Mouse (Mus musculus) E14TG2a.4 (cell line): ENCODE measurements around the gene Acadl.

Source experiments
- H3K27me3 ChIP-seq: 2 replicates; pipeline ENCODE4 v1.6.1; 2014; ENCODE audit warnings: low read length, control low read depth; ENCODE audit not compliant: insufficient read depth
- H3K36me3 ChIP-seq: 2 replicates; pipeline ENCODE4 v1.6.1; 2014; ENCODE audit warnings: low read length, control low read depth; ENCODE audit not compliant: insufficient read depth
- H3K4me1 ChIP-seq: replicated peaks from 2 replicates; pipeline ENCODE4 v1.6.1; 2014; ENCODE audit warnings: low read depth, low read length, control low read depth
- H3K4me3 ChIP-seq: replicated peaks from 2 replicates; pipeline ENCODE4 v1.5.1; 2014; ENCODE audit warnings: mild to moderate bottlenecking, low read length
- H3K9me3 ChIP-seq: 2 replicates; pipeline ENCODE4 v1.6.1; 2014; ENCODE audit warnings: low read length, control low read depth
- CTCF ChIP-seq: conservative IDR thresholded peaks from 2 replicates; pipeline ENCODE4 v1.5.1; 2014; ENCODE audit warnings: low read length
- NANOG ChIP-seq: IDR thresholded peaks from 2 replicates; pipeline ENCODE4 v1.6.1; 2014; ENCODE audit warnings: borderline replicate concordance, low read length, mixed read lengths
- POU5F1 ChIP-seq: IDR thresholded peaks from 2 replicates; pipeline ENCODE4 v1.6.1; 2014; ENCODE audit warnings: low read length, borderline replicate concordance

Gene Acadl

DNA sequence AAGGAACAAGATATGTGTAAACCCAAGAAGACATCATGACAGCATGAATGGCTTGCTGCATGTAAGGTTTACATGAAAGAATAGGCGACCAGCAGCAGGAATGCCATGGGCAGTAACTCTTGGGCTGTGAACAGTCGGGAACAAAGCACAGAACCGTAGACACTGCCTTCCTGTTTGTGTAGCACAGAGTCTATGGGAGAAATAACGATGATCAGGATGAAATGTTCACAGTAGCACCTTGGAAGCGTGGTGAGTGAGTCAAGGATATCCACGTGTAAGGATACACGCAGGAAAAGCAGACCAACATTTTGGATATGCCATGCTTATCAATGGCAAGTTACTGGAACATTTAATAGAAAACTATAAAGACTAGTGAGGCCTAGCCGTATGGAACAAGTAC lies 48.3 kb downstream of the Acadl start:
- Histone ChIP-seq H3K27me3 (peaks cover 9% of the 10 kb centered on the region), H3K4me1 (peaks cover 7% of the 10 kb centered on the region), H3K36me3 (no peaks in the 10 kb centered on the region), H3K4me3 (no peak overlapping the region), H3K9me3 (no peaks in the 10 kb centered on the region)
- no peak for TF ChIP-seq CTCF
- TF ChIP-seq POU5F1 = no peak
- TF ChIP-seq NANOG = no peak

DNA sequence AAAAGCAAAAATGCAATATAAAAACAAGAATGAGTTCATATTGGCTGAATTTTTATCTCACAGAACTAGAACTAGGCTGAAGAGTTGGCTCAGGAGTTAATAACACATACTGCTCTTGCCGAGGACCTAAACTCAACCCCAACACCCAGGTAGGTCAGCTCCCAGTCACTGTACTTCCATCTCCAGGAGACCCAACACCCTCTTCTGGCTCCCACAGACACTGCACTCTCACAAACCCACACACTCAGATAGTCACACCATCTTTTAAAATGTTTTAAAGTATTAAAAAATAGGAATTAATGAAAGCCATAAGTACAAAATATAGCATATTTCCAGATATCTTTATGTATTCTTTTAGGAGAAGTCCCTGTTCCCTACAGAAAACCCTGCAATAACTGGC lies 49.9 kb downstream of the Acadl start:
- TF ChIP-seq POU5F1 = no peak
- no peak for TF ChIP-seq NANOG
- no peak for TF ChIP-seq CTCF
- H3K27me3 ChIP-seq = 0 out of 2 replicates have a peak, but pooled peaks cover 4% of the 10 kb centered on the region

GRCm38 (mm10) chr1:66806821-66807220 lies 56.3 kb downstream of the Acadl start:
- Histone ChIP-seq H3K27me3 (no peaks in the 10 kb centered on the region), H3K9me3 (peaks cover 5% of the 10 kb centered on the region; the same call in 1 of the 2 replicates), H3K36me3 (no peaks in the 10 kb centered on the region), H3K4me1 (no peaks in the 10 kb centered on the region), H3K4me3 (no peak overlapping the region)
- TF ChIP-seq NANOG = no peak

More for the DNA sequence above, 49.9 kb downstream of the Acadl start:
- Histone ChIP-seq H3K4me3 (no peak overlapping the region), H3K9me3 (peaks cover 5% of the 10 kb centered on the region; the same call in 1 of the 2 replicates), H3K4me1 (peaks cover 7% of the 10 kb centered on the region), H3K36me3 (no peaks in the 10 kb centered on the region)

- Histone ChIP-seq H3K4me1 (no peaks in the 10 kb centered on the region), H3K36me3 (no peaks in the 10 kb centered on the region), H3K4me3 (no peak overlapping the region), H3K27me3 (no peaks in the 10 kb centered on the region), H3K9me3 (peaks cover 5% of the 10 kb centered on the region; the same call in 1 of the 2 replicates)
- TF ChIP-seq POU5F1 = no peak
- no peak for TF ChIP-seq CTCF
- TF ChIP-seq NANOG = no peak
Observed at GRCm38 (mm10) chr1:66805408-66805807, 57.7 kb downstream of the Acadl start.

DNA sequence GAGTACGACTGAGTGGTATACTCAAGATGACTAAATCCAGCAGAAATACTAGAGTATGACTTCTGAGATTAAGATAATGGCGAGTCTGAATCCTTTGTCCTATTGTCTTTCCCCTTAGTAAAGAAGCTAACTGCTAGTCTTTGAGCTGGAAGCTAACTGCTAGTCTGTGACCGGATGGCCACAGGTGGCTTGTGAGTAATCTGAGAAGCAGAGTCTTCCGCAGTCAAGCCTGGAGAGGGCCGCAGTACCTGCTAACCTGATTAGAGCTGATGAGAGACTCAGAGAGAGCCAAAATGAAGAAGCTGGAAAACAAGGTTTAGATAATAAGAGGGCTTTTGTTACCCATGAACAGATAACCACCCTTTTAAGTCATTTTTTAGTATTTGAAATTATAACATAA lies 58.4 kb downstream of the Acadl start:
- no peaks in the 10 kb centered on the region for H3K27me3 ChIP-seq
- no peaks in the 10 kb centered on the region for H3K4me1 ChIP-seq
- no peak for TF ChIP-seq CTCF
- no peak for TF ChIP-seq POU5F1
- no peak overlapping the region for H3K4me3 ChIP-seq
- H3K36me3 ChIP-seq = no peaks in the 10 kb centered on the region
- peaks cover 5% of the 10 kb centered on the region; the same call in 1 of the 2 replicates for H3K9me3 ChIP-seq

GRCm38 (mm10) chr1:66797962-66798361 lies 65.1 kb downstream of the Acadl start:
- TF ChIP-seq CTCF (no peak), POU5F1 (no peak), NANOG (no peak)
- Histone ChIP-seq H3K36me3 (no peaks in the 10 kb centered on the region), H3K4me3 (no peak overlapping the region), H3K9me3 (no peaks in the 10 kb centered on the region), H3K4me1 (0 out of 2 replicates have a peak, but pooled peaks cover 3% of the 10 kb centered on the region), H3K27me3 (no peaks in the 10 kb centered on the region)

DNA sequence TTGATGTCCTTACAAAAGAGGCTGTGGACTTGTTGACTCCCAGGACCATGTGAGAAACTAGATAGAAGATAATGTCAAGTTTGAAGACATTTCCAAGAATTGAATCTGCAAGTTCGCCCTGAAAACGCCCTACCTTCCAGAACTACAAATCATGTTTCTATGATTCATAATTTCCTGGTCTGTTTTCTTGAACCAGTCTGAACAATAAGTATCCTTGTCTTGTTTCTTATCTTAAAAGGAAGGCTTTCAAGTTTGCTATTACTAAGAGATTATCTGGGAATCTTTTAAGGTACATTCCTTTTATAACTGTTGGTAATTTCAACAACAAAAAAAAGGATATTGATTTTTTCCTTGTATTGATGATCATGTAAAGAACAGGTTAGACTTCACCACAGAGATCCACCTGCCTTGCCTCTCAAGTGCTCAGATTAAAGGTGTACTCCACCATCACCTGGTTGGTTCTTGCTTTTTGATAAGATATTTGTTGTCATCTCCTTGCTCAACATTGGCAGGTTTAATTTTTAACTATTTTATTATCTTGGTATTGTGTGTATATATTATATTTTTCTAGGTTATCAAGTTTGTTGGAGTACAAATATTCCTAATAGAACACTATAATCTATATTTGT lies 70.1 kb downstream of the Acadl start:
- no peak for TF ChIP-seq NANOG
- TF ChIP-seq CTCF = no peak
- no peak for TF ChIP-seq POU5F1
- H3K4me3 ChIP-seq = no peak overlapping the region
- H3K9me3 ChIP-seq = no peaks in the 10 kb centered on the region
- no peaks in the 10 kb centered on the region for H3K36me3 ChIP-seq
- no peaks in the 10 kb centered on the region for H3K27me3 ChIP-seq
- 0 out of 2 replicates have a peak, but pooled peaks cover 3% of the 10 kb centered on the region for H3K4me1 ChIP-seq

DNA sequence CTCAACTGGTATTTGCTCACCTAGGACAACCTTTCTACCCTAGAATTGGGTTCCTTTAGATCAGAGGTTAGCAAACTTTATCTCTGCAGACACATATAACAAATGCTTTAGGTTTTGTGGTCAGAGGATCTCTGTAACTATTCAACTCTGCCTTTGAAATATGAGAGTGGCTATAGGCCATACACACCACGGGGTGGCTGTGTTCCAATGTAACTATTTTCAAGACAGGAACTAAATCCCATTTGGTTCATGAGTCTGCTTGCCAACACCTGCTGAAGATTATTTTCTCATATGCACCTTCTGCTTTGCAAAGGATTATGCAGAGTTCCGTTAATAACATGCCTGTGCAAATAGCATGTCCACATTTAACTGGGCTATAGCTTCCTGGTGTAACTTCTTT lies 80.8 kb downstream of the Acadl start:
- no peaks in the 10 kb centered on the region; the same call in 1 of the 2 replicates for H3K4me1 ChIP-seq
- no peak for TF ChIP-seq CTCF
- TF ChIP-seq NANOG = no peak
- TF ChIP-seq POU5F1 = no peak
- no peaks in the 10 kb centered on the region for H3K36me3 ChIP-seq
- no peaks in the 10 kb centered on the region for H3K9me3 ChIP-seq
- H3K4me3 ChIP-seq = no peak overlapping the region
- no peaks in the 10 kb centered on the region for H3K27me3 ChIP-seq

DNA sequence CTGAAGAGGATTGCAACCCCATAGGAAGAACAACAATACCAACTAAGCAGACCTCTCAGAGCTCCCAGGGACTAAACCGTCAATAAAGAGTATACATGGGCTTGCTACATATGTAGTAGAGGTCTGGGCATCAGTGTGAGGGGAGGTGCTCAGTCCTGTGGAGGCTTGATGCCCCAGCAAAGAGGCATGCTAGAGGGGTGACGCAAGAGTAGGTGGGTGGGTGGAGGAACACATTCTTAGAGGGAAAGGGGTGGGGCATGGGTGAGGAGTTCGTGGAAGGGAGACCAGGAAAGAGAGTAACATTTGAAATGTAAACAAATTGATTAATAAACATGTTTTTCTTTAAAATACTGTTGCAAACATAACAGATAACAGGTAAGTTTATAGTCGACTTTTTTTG lies 82.0 kb downstream of the Acadl start:
- no peak for TF ChIP-seq NANOG
- no peak for TF ChIP-seq POU5F1
- TF ChIP-seq CTCF = no peak
- Histone ChIP-seq H3K36me3 (no peaks in the 10 kb centered on the region), H3K27me3 (no peaks in the 10 kb centered on the region), H3K4me1 (no peaks in the 10 kb centered on the region; the same call in 1 of the 2 replicates), H3K4me3 (no peak overlapping the region), H3K9me3 (no peaks in the 10 kb centered on the region)
